Mouse (Mus musculus) central nervous system, embryonic 14 days (tissue): ENCODE data around the gene Cadm2. TPM values are rescaled to one million over a fixed set of nuclear protein-coding genes. Genes with fewer than 3 reads are reported as not detected.

Source experiments
- polyA plus RNA-seq: library from polyadenylated mRNA; depleted of rRNA; stranded (reverse); fragments of >200 nt; gene quantifications from 2 replicates; pipeline ENCODE4 v1.2.3, GENCODE M21; 2012; rRNA removed

Cadm2 gene
- 17.2 and 19.3 TPM in 2 replicates for polyA plus RNA-seq

GRCm38 (mm10) chr16:67620826-67621505 is at the start of gene Cadm2:
Gene Cadm2, minus strand, starts transcription at chr16:67620908.

